Mouse (Mus musculus) liver, embryonic 15.5 days (tissue): Measurements from ENCODE around the gene Zbtb8a. TPM values are rescaled to one million over a fixed set of nuclear protein-coding genes. Genes with fewer than 3 reads are reported as not detected.
A peak's percentile ranks its signal among the peaks of the same experiment; 100 is the strongest.

Experiments used
- ATAC-seq: fragments of 200-750 bp; cut with Nextera tagmentation; 2 replicates; pipeline ENCODE4 v1.8.0; 2017; ENCODE audit warnings: moderate number of reproducible peaks, mild to moderate bottlenecking, moderate library complexity; ENCODE audit not compliant: insufficient read depth
- H3K27ac ChIP-seq: fragments of 300-500 bp; sonication (generic); replicated peaks from 2 replicates; pipeline ENCODE4 v1.5.1; 2015; ENCODE audit warnings: mild to moderate bottlenecking, inconsistent platforms
- H3K27me3 ChIP-seq: fragments of 300-500 bp; sonication (generic); 2 replicates; pipeline ENCODE4 v1.6.1; 2015; ENCODE audit warnings: mild to moderate bottlenecking, inconsistent platforms
- H3K36me3 ChIP-seq: fragments of 300-500 bp; sonication (generic); replicated peaks from 2 replicates; pipeline ENCODE4 v1.6.1; 2015; ENCODE audit warnings: moderate library complexity, mild to moderate bottlenecking, inconsistent platforms
- H3K4me1 ChIP-seq: fragments of 300-500 bp; sonication (generic); replicated peaks from 2 replicates; pipeline ENCODE4 v1.6.1; 2015; ENCODE audit warnings: inconsistent platforms
- H3K4me2 ChIP-seq: fragments of 300-500 bp; sonication (generic); 2 replicates; pipeline ENCODE4 v1.6.1; 2015; ENCODE audit warnings: moderate library complexity, mild to moderate bottlenecking, inconsistent platforms
- H3K4me3 ChIP-seq: fragments of 300-500 bp; sonication (generic); replicated peaks from 2 replicates; pipeline ENCODE4 v1.5.1; 2015; ENCODE audit warnings: mild to moderate bottlenecking, inconsistent platforms
- H3K9ac ChIP-seq: fragments of 300-500 bp; sonication (generic); 2 replicates; pipeline ENCODE4 v1.6.1; 2015; ENCODE audit warnings: moderate library complexity, mild to moderate bottlenecking, inconsistent platforms
- H3K9me3 ChIP-seq: fragments of 300-500 bp; sonication (generic); replicated peaks from 2 replicates; pipeline ENCODE4 v1.6.1; 2016; ENCODE audit warnings: inconsistent platforms
- WGBS: fragments of 180-500 bp; shearing (Covaris S2); methylation state at CpG from one replicate; pipeline ENCODE4 v1.1.7; 2015; ENCODE audit warnings: mixed read lengths; ENCODE audit not compliant: insufficient replicate concordance; 5-methylcytosine and 5-hydroxymethylcytosine counted together
- polyA plus RNA-seq: library from polyadenylated mRNA; unstranded; fragments of >200 nt; fragmentation: Nextera tagmentation; extraction: Ambion mirVana; gene quantifications from 2 replicates; pipeline ENCODE4 v1.2.1, GENCODE M21; 2015

Zbtb8a gene
- polyA plus RNA-seq, 1 experiment from 2014 or later: 2.3 TPM

DNA sequence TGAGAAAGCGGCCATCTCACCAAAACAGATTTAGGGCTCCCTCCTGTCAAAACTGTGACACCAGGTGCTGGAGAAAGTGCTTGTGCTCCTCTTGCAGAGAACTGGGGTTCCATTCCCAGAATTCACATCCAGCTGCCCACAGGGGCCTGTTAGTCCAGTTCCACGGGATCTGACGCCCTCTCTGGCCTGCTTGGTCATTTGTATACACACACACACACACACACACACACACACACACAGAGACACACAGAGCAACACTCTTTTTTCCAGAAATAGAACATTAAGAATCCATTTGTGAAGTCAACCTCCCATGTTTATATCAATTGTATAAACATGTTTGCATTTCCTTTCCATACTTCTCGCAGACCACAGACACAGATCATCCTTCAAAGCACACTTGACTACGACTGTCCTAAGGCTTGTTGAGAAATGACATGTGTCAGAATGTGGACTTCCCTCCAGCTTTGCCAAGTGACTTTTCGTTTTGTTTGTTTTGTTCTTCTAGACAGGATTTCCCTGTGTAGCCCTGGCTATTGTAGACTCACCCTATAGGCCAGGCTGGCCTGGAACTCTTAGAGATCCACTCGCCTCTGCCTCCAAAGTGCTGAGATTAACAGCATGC lies 13.1 kb upstream of the Zbtb8a start:
- 75% methylated on average over 7 of the region's 7 CpGs for WGBS
- H3K9ac ChIP-seq: no peak overlapping the region
- H3K36me3 ChIP-seq: no peaks in the 10 kb centered on the region

DNA sequence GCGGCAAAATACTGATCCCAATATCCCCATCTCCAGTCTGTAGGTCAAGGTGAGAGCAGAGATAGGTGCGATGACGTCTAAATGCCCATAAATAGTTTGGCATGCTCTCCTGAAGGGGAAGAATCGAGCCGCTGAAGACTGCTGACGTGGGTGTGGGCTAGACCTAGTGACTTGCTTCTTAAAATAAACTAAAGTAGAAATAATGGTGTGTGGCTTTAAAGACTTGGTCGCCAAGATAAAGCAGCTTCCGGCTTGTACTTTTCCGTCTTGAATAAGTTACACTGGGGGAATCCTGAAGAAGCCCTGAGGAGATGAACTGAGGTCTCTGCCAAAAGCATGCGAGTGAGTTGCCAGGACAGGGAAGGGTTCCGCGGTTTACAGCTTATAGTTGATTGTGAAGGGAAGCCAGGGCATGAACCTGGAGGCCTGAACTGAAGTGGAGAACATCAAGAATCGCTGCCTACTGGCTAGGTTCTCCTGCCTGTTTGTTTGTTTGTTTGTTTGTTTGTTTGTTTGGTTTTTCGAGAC lies 12.4 kb upstream of the Zbtb8a start:
- Histone ChIP-seq H3K27me3 (no peaks in the 10 kb centered on the region), H3K36me3 (no peaks in the 10 kb centered on the region), H3K9me3 (no peaks in the 10 kb centered on the region), H3K4me3 (no peak overlapping the region), H3K4me1 (peaks cover 36% of the 10 kb centered on the region), H3K4me2 (no peak overlapping the region), H3K9ac (no peak overlapping the region), H3K27ac (no peak overlapping the region)
- 63% methylated on average over 14 of the region's 14 CpGs for WGBS
- no peak for ATAC-seq

More for the DNA sequence above, 13.1 kb upstream of the Zbtb8a start:
- H3K4me1 ChIP-seq: peaks cover 28% of the 10 kb centered on the region
- no peak overlapping the region for H3K4me2 ChIP-seq
- no peak overlapping the region for H3K27ac ChIP-seq
- no peak for ATAC-seq
- no peaks in the 10 kb centered on the region for H3K9me3 ChIP-seq
- no peak overlapping the region for H3K4me3 ChIP-seq
- H3K27me3 ChIP-seq: no peaks in the 10 kb centered on the region

GRCm38 (mm10) chr4:129388404-129388803 lies 10.5 kb upstream of the Zbtb8a start:
- H3K27ac ChIP-seq: no peak overlapping the region
- no peaks in the 10 kb centered on the region for H3K27me3 ChIP-seq
- no peak overlapping the region for H3K4me3 ChIP-seq
- no peaks in the 10 kb centered on the region for H3K9me3 ChIP-seq
- H3K9ac ChIP-seq: no peak overlapping the region
- H3K36me3 ChIP-seq: no peaks in the 10 kb centered on the region
- 75% methylated on average over 5 of the region's 5 CpGs for WGBS
- H3K4me1 ChIP-seq: peaks cover 36% of the 10 kb centered on the region
- H3K4me2 ChIP-seq: no peak overlapping the region
- ATAC-seq: no peak

DNA sequence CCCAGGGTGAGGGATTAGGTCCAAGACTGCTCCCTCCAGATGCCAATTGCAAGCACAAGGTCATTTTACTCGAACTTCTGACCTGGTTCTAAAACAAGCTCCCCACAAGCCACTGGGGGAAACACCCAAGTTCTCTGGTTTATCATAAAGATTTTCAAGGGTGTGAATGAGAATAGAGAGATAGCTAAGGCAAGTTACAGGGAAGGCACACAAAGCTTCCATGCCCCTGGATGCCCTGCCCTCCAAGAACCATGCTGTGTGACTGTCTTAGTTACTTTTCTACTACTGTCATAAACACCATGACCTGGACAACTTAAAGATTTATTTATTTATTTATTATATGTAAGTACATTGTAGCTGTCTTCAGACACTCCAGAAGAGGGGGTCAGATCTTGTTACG lies 9.1 kb upstream of the Zbtb8a start:
- H3K9ac ChIP-seq: 0 out of 2 replicates have a peak overlapping the region, but pooled peaks have one; percentile 18
- H3K4me1 ChIP-seq: peaks cover 36% of the 10 kb centered on the region
- ATAC-seq: peak; percentile 62
- no peaks in the 10 kb centered on the region for H3K27me3 ChIP-seq
- peak overlapping the region; percentile 43 for H3K4me2 ChIP-seq
- no peaks in the 10 kb centered on the region for H3K36me3 ChIP-seq
- no peak overlapping the region for H3K4me3 ChIP-seq
- peak overlapping the region; percentile 71 for H3K27ac ChIP-seq
- 41% methylated on average over 2 of the region's 2 CpGs for WGBS
- H3K9me3 ChIP-seq: no peaks in the 10 kb centered on the region

GRCm38 (mm10) chr4:129386269-129386946 lies 8.5 kb upstream of the Zbtb8a start:
- peak overlapping the region; percentile 71 for H3K27ac ChIP-seq
- no peaks in the 10 kb centered on the region for H3K9me3 ChIP-seq
- peak; percentile 92 for ATAC-seq
- H3K4me2 ChIP-seq: peak overlapping the region; percentile 43
- H3K4me3 ChIP-seq: no peak overlapping the region
- H3K27me3 ChIP-seq: no peaks in the 10 kb centered on the region
- H3K36me3 ChIP-seq: no peaks in the 10 kb centered on the region
- 0 out of 2 replicates have a peak overlapping the region, but pooled peaks have one; percentile 18 for H3K9ac ChIP-seq
- peaks cover 36% of the 10 kb centered on the region for H3K4me1 ChIP-seq
- WGBS: 31% methylated on average over 8 of the region's 8 CpGs

- no peak overlapping the region; the same call in 1 of the 2 replicates for H3K4me2 ChIP-seq
- H3K4me3 ChIP-seq: no peak overlapping the region
- ATAC-seq: no peak
- no peak overlapping the region for H3K9ac ChIP-seq
- no peaks in the 10 kb centered on the region for H3K36me3 ChIP-seq
- H3K27me3 ChIP-seq: no peaks in the 10 kb centered on the region
- WGBS: 71% methylated on average over 11 of the region's 11 CpGs
- H3K4me1 ChIP-seq: peaks cover 36% of the 10 kb centered on the region
- no peaks in the 10 kb centered on the region for H3K9me3 ChIP-seq
- H3K27ac ChIP-seq: peak overlapping the region; percentile 71; the same call in 1 of the 2 replicates
These were observed 7.8 kb upstream of the Zbtb8a start for GRCm38 (mm10) chr4:129385685-129386084.

- 0 out of 2 replicates have a peak overlapping the region, but pooled peaks have one; percentile 24 for H3K27ac ChIP-seq
- no peak overlapping the region for H3K4me3 ChIP-seq
- 38% methylated on average over 6 of the region's 6 CpGs for WGBS
- no peak for ATAC-seq
- H3K36me3 ChIP-seq: no peaks in the 10 kb centered on the region
- H3K9ac ChIP-seq: no peak overlapping the region
- no peaks in the 10 kb centered on the region for H3K9me3 ChIP-seq
- peaks cover 40% of the 10 kb centered on the region for H3K4me1 ChIP-seq
- H3K4me2 ChIP-seq: no peak overlapping the region
- H3K27me3 ChIP-seq: peaks cover 5% of the 10 kb centered on the region; the same call in 1 of the 2 replicates
These were observed 6.5 kb upstream of the Zbtb8a start for GRCm38 (mm10) chr4:129384440-129384839.

GRCm38 (mm10) chr4:129383586-129383985 lies 5.7 kb upstream of the Zbtb8a start:
- no peak overlapping the region for H3K27ac ChIP-seq
- H3K36me3 ChIP-seq: no peaks in the 10 kb centered on the region
- peaks cover 12% of the 10 kb centered on the region for H3K27me3 ChIP-seq
- H3K4me3 ChIP-seq: no peak overlapping the region
- peaks cover 40% of the 10 kb centered on the region for H3K4me1 ChIP-seq
- H3K9ac ChIP-seq: no peak overlapping the region
- no peaks in the 10 kb centered on the region for H3K9me3 ChIP-seq
- no peak for ATAC-seq
- no peak overlapping the region for H3K4me2 ChIP-seq
- 90% methylated on average over 3 of the region's 3 CpGs for WGBS

GRCm38 (mm10) chr4:129382488-129382887 lies 4.6 kb upstream of the Zbtb8a start:
- peaks cover 22% of the 10 kb centered on the region for H3K27me3 ChIP-seq
- H3K9ac ChIP-seq: no peak overlapping the region
- H3K36me3 ChIP-seq: no peaks in the 10 kb centered on the region
- H3K4me2 ChIP-seq: no peak overlapping the region
- 88% methylated on average over 2 of the region's 2 CpGs for WGBS
- no peaks in the 10 kb centered on the region for H3K9me3 ChIP-seq
- no peak overlapping the region for H3K4me3 ChIP-seq
- peaks cover 42% of the 10 kb centered on the region for H3K4me1 ChIP-seq
- H3K27ac ChIP-seq: no peak overlapping the region
- no peak for ATAC-seq

DNA sequence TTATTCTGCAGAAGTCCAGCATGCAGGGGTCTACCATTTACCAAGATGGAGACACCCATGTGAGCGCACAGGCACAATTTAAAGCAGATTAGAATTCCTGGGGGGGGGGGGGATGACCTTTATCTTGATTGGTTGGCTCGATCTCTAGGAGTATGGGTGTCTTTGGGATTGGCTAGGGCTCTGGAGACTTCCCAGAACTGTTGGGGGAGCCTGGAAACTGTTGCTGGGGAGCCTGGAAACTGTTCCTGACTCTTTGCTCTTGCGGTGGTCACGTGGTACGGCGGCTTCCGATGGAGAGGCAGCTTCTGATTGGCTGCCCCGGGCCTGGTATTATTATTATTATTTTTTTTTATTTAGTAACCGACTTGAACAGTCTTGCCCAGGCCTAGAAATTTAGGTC lies 4.1 kb upstream of the Zbtb8a start:
- H3K36me3 ChIP-seq: no peaks in the 10 kb centered on the region
- no peak overlapping the region for H3K4me2 ChIP-seq
- H3K9me3 ChIP-seq: no peaks in the 10 kb centered on the region
- no peak overlapping the region for H3K9ac ChIP-seq
- ATAC-seq: no peak
- H3K4me1 ChIP-seq: peaks cover 41% of the 10 kb centered on the region
- no peak overlapping the region for H3K4me3 ChIP-seq
- 82% methylated on average over 9 of the region's 9 CpGs for WGBS
- peaks cover 26% of the 10 kb centered on the region for H3K27me3 ChIP-seq
- no peak overlapping the region for H3K27ac ChIP-seq

DNA sequence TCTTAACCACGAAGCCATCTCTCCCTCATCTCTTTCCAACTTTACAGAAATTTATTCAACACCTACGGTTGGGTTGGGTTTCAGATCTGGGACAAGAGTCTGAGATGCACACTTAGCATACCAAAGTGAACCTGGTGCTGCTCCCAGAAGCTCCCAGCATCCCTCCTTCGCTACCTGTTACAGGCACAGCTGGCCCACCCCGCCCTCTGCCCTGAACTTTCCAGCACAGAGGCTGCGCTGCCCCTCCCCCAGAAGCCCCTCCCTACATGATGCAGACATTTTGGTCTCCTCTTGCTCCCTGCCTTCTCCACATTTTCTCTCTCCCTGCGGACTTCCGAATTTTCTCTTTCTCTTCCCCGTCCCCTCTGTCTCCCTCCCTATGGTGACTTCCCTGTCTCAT lies 3.2 kb upstream of the Zbtb8a start:
- Histone ChIP-seq H3K4me1 (peaks cover 40% of the 10 kb centered on the region), H3K9ac (no peak overlapping the region)

More for the DNA sequence above, 3.2 kb upstream of the Zbtb8a start:
- Histone ChIP-seq H3K4me2 (no peak overlapping the region), H3K27me3 (peaks cover 27% of the 10 kb centered on the region), H3K27ac (no peak overlapping the region), H3K36me3 (no peaks in the 10 kb centered on the region), H3K4me3 (no peak overlapping the region), H3K9me3 (no peaks in the 10 kb centered on the region)
- 61% methylated on average over 8 of the region's 8 CpGs for WGBS
- no peak for ATAC-seq
